Mouse (Mus musculus) Patski (cell line): Measurements from ENCODE around the gene Arhgap31. TPM values are rescaled to one million over a fixed set of nuclear protein-coding genes. Genes with fewer than 3 reads are reported as not detected.

ENCODE experiments used
- ATAC-seq: fragments of 100-300 bp; one replicate; pipeline ENCODE4 v1.8.0; 2021
- CTCF ChIA-PET: fragments of 350-600 bp; sonication (Branson Sonifier 250); formaldehyde crosslinking; loops from one replicate; lab custom pipeline; 2022; ENCODE audit warnings: inconsistent platforms; lab: Charles Lee
- POLR2A ChIA-PET: fragments of 350-600 bp; sonication (Branson Sonifier 250); formaldehyde crosslinking; loops from one replicate; lab custom pipeline; 2022; ENCODE audit warnings: antibody characterized with exemption, inconsistent platforms; lab: Charles Lee
- DNase-seq: peaks from one replicate; pipeline ENCODE4 v3.0.0-alpha.2; 2011; ENCODE audit warnings: low read depth, low spot score
- H3K27me3 ChIP-seq: fragments of 371-371 bp; one replicate; pipeline ENCODE4 v1.5.1; 2021
- CTCF ChIP-seq: fragments of 100-300 bp; IDR thresholded peaks from one replicate; pipeline ENCODE4 v1.5.1; 2021
- in situ Hi-C: fragments of 300-500 bp; cut with MboI; formaldehyde crosslinking; loops from 3 replicates; pipeline ENCODE4 v1.11.1; 2018; ENCODE audit warnings: low pct_unique_long_range_greater_than_20kb, mixed read lengths
- polyA plus RNA-seq: library from polyadenylated mRNA; unstranded; gene quantifications from one replicate; pipeline ENCODE4 v1.2.3, GENCODE M21; 2021

Gene Arhgap31
- polyA plus RNA-seq, 1 experiment from 2014 or later: 0.24 TPM

GRCm38 (mm10) chr16:38608687-38609086 is 104.4 kb downstream of the Arhgap31 start:
- ChIA-PET CTCF (no interaction called here), POLR2A (no interaction called here)
- no peak for TF ChIP-seq CTCF
- no peak for ATAC-seq
- DNase-seq: no peak
- in situ Hi-C loops: no loop called here
- H3K27me3 ChIP-seq: no peaks in the 10 kb centered on the region

GRCm38 (mm10) chr16:38606509-38606908 is 106.6 kb downstream of the Arhgap31 start:
- ATAC-seq: no peak
- no peak for DNase-seq
- ChIA-PET CTCF (no interaction called here), POLR2A (no interaction called here)
- in situ Hi-C loops: no loop called here
- no peaks in the 10 kb centered on the region for H3K27me3 ChIP-seq
- no peak for TF ChIP-seq CTCF

GRCm38 (mm10) chr16:38602989-38603804 is 109.9 kb downstream of the Arhgap31 start:
- CTCF ChIA-PET: no interaction called here
- TF ChIP-seq CTCF: no peak
- DNase-seq (no peak), ATAC-seq (no peak)
- POLR2A ChIA-PET: no interaction called here
- no peaks in the 10 kb centered on the region for H3K27me3 ChIP-seq
- in situ Hi-C loops: no loop called here

GRCm38 (mm10) chr16:38598986-38599680 is 113.9 kb downstream of the Arhgap31 start:
- no peak for ATAC-seq
- H3K27me3 ChIP-seq: no peaks in the 10 kb centered on the region
- in situ Hi-C loops: no loop called here
- no peak for TF ChIP-seq CTCF
- POLR2A ChIA-PET: no interaction called here
- DNase-seq: no peak
- CTCF ChIA-PET: no interaction called here

GRCm38 (mm10) chr16:38596651-38597050 is 116.4 kb downstream of the Arhgap31 start:
- ChIA-PET CTCF (no interaction called here), POLR2A (no interaction called here)
- no peak for DNase-seq
- in situ Hi-C loops: no loop called here
- no peaks in the 10 kb centered on the region for H3K27me3 ChIP-seq
- no peak for TF ChIP-seq CTCF
- ATAC-seq: no peak

GRCm38 (mm10) chr16:38596099-38596498 is 117.0 kb downstream of the Arhgap31 start:
- in situ Hi-C loops: no loop called here
- POLR2A ChIA-PET: no interaction called here
- ATAC-seq (no peak), DNase-seq (no peak)
- CTCF ChIA-PET: no interaction called here
- no peak for TF ChIP-seq CTCF
- H3K27me3 ChIP-seq: no peaks in the 10 kb centered on the region

GRCm38 (mm10) chr16:38594435-38594834 is 118.6 kb downstream of the Arhgap31 start:
- no peak for ATAC-seq
- H3K27me3 ChIP-seq: no peaks in the 10 kb centered on the region
- no peak for TF ChIP-seq CTCF
- in situ Hi-C loops: no loop called here
- DNase-seq: no peak
- CTCF ChIA-PET: interaction anchor here (0.7 to 1.1 kb wide), 3 partner anchors 26 to 88 kb away, joined by 3 read pairs; no protein-coding TSS in a partner anchor
- POLR2A ChIA-PET: no interaction called here

- ChIA-PET CTCF (interaction anchor here (1.1 kb wide), 1 partner anchor 10 kb away, joined by 3 read pairs; no protein-coding TSS in a partner anchor), POLR2A (no interaction called here)
- no peak for TF ChIP-seq CTCF
- DNase-seq (no peak), ATAC-seq (no peak)
- H3K27me3 ChIP-seq: no peaks in the 10 kb centered on the region
- in situ Hi-C loops: no loop called here
These were observed 120.1 kb downstream of the Arhgap31 start for GRCm38 (mm10) chr16:38592946-38593345.

GRCm38 (mm10) chr16:38592026-38592678 is 120.9 kb downstream of the Arhgap31 start:
- TF ChIP-seq CTCF: no peak
- no peak for DNase-seq
- in situ Hi-C loops: no loop called here
- CTCF ChIA-PET: no interaction called here
- no peak for ATAC-seq
- POLR2A ChIA-PET: no interaction called here
- no peaks in the 10 kb centered on the region for H3K27me3 ChIP-seq

- H3K27me3 ChIP-seq: no peaks in the 10 kb centered on the region
- CTCF ChIA-PET: interaction anchor here (1.1 kb wide), 1 partner anchor 18 kb away, joined by 4 read pairs; no protein-coding TSS in a partner anchor
- in situ Hi-C loops: no loop called here
- no peak for TF ChIP-seq CTCF
- POLR2A ChIA-PET: no interaction called here
- no peak for DNase-seq
- ATAC-seq: no peak
These were observed 121.6 kb downstream of the Arhgap31 start for GRCm38 (mm10) chr16:38591506-38591905.
